Mouse (Mus musculus) heart, postnatal 0 days (tissue): ENCODE data around the gene Cacfd1.

ENCODE experiments used
- CTCF ChIP-seq: IDR thresholded peaks from 2 replicates; pipeline ENCODE4 v1.5.1; 2016; ENCODE audit warnings: antibody characterized with exemption, control low read depth, low read depth
- EP300 ChIP-seq: IDR thresholded peaks from 2 replicates; pipeline ENCODE4 v1.6.1; 2016; ENCODE audit warnings: antibody characterized with exemption, low read depth

GRCm38 (mm10) chr2:26973960-26974359 lies 35.8 kb upstream of the Cacfd1 start:
- TF ChIP-seq CTCF (no peak), EP300 (no peak)
